Mouse (Mus musculus) limb, embryonic 10.5 days (tissue): ENCODE results near the gene Smap1. TPM values are rescaled to one million over a fixed set of nuclear protein-coding genes. Genes with fewer than 3 reads are reported as not detected.

Experiments
- DNase-seq: peaks from one replicate; pipeline ENCODE4 v3.0.0-alpha.2; 2017; ENCODE audit warnings: low spot score
- H3K27ac ChIP-seq: fragments of 300-500 bp; sonication (generic); 2 replicates; pipeline ENCODE4 v1.5.1; 2016; ENCODE audit warnings: mild to moderate bottlenecking
- H3K27me3 ChIP-seq: fragments of 300-500 bp; sonication (generic); 2 replicates; pipeline ENCODE4 v1.6.1; 2016; ENCODE audit warnings: low read depth, mild to moderate bottlenecking; ENCODE audit not compliant: poor library complexity, severe bottlenecking
- H3K36me3 ChIP-seq: fragments of 300-500 bp; sonication (generic); 2 replicates; pipeline ENCODE4 v1.6.1; 2016; ENCODE audit warnings: mild to moderate bottlenecking, moderate library complexity
- H3K4me1 ChIP-seq: fragments of 300-500 bp; sonication (generic); 2 replicates; pipeline ENCODE4 v1.6.1; 2016
- H3K4me3 ChIP-seq: fragments of 300-500 bp; sonication (generic); 2 replicates; pipeline ENCODE4 v1.5.1; 2016; ENCODE audit warnings: mild to moderate bottlenecking, moderate library complexity
- H3K9me3 ChIP-seq: fragments of 300-500 bp; sonication (generic); replicated peaks from 2 replicates; pipeline ENCODE4 v1.6.1; 2016; ENCODE audit warnings: mild to moderate bottlenecking
- WGBS: fragments of 180-500 bp; shearing (Covaris S2); methylation state at CpG from one replicate; pipeline ENCODE4 v1.1.7; 2016; 5-methylcytosine and 5-hydroxymethylcytosine counted together
- polyA plus RNA-seq: library from polyadenylated mRNA; unstranded; fragments of >200 nt; fragmentation: Nextera tagmentation; extraction: Ambion mirVana; gene quantifications from 2 replicates; pipeline ENCODE4 v1.2.1, GENCODE M21; 2016

Gene Smap1
- polyA plus RNA-seq, 1 experiment from 2014 or later: 36.7 TPM

- no peak overlapping the region for H3K4me3 ChIP-seq
- H3K27ac ChIP-seq: no peak overlapping the region
- no peak for DNase-seq
- H3K4me1 ChIP-seq: no peaks in the 10 kb centered on the region
- 90% methylated on average over 3 of the region's 3 CpGs for WGBS
- no peaks in the 10 kb centered on the region for H3K36me3 ChIP-seq
- no peaks in the 10 kb centered on the region for H3K9me3 ChIP-seq
- no peaks in the 10 kb centered on the region for H3K27me3 ChIP-seq
These were observed 21.2 kb upstream of the Smap1 start for GRCm38 (mm10) chr1:23943146-23943940.

DNA sequence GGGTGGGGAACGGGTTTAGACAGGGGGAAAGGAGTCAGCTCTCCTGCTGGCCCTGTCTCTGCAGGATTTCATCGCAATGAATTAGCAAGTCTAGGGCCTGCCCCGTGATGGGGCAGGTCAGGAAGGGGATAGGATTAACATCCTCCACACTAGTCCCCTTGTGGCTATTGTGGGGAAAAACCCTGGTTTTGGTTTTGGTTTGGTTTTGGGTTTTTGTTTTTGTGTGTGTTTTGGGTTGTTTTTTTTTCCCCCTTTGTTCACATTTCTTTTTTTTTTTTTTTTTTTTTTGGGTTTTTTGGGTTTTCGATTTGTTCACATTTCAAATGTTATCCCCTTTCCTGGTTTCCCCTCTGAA is 13.3 kb upstream of the Smap1 start:
- 0 out of 2 replicates have a peak, but pooled peaks cover 3% of the 10 kb centered on the region for H3K4me1 ChIP-seq
- no peaks in the 10 kb centered on the region for H3K27me3 ChIP-seq
- DNase-seq: no peak
- no peaks in the 10 kb centered on the region for H3K36me3 ChIP-seq
- H3K9me3 ChIP-seq: no peaks in the 10 kb centered on the region
- no peak overlapping the region for H3K27ac ChIP-seq
- WGBS: 37% methylated on average over 4 of the region's 4 CpGs
- H3K4me3 ChIP-seq: no peak overlapping the region

DNA sequence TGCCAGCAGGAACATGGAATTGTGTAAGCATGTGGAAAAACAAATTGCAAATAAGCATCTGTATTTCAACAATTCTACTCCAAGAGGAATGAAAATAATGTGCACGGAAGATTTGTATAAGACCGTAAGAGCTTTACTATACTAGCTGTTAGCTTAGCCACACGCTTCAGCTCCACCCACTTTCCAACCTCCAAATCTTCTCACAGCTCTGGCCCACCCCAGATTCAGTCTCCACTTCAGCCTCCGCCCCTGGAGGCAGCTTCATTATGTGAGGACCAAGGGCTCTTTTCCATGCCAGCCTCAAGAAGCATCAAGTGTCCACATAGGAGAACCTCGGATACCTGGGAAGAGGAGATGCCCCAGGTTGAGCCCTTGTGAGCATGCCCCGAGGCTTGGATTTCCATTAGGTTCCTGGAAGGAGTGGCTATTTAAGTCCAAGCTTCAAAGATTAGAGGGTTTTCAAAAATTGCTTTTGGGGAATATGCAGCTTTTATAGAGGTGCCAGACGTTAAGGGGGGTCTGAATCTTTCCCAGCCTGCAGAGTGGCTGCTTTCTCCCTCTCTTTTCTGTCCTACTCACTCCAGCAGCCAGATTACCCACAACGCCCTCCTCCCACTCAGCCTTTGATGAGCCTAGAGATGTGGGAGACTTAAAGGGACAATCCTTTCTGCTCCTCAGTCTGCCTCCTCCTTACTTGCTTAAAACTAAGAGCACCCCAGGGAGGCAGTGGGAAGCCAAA is 12.7 kb upstream of the Smap1 start:
- Histone ChIP-seq H3K4me3 (no peak overlapping the region), H3K4me1 (0 out of 2 replicates have a peak, but pooled peaks cover 3% of the 10 kb centered on the region), H3K9me3 (no peaks in the 10 kb centered on the region), H3K27ac (no peak overlapping the region), H3K27me3 (no peaks in the 10 kb centered on the region), H3K36me3 (no peaks in the 10 kb centered on the region)
- no peak for DNase-seq
- 51% methylated on average over 8 of the region's 8 CpGs for WGBS

DNA sequence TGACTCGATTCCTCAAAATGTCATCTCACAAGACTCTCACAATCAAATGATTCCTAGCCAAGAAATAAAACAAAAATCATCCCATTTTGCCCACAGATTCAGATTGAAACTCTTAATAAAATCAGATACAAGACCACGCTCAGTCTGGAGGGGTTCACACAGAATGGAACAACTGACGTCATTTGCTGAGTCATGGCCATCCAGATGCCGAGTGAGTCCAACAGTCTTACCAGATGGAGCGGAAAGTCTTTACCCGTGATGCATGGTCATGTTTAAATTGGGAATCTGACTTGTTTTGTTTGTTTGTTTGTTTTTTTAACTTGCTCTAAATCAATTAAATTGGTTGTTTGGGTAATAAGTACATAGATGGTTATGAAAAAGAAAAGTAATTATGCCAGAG is 7.3 kb upstream of the Smap1 start:
- Histone ChIP-seq H3K27ac (no peak overlapping the region), H3K9me3 (no peaks in the 10 kb centered on the region), H3K4me1 (no peaks in the 10 kb centered on the region), H3K4me3 (no peak overlapping the region), H3K36me3 (no peaks in the 10 kb centered on the region), H3K27me3 (no peaks in the 10 kb centered on the region)
- no peak for DNase-seq
- WGBS: 93% methylated on average over 6 of the region's 6 CpGs

DNA sequence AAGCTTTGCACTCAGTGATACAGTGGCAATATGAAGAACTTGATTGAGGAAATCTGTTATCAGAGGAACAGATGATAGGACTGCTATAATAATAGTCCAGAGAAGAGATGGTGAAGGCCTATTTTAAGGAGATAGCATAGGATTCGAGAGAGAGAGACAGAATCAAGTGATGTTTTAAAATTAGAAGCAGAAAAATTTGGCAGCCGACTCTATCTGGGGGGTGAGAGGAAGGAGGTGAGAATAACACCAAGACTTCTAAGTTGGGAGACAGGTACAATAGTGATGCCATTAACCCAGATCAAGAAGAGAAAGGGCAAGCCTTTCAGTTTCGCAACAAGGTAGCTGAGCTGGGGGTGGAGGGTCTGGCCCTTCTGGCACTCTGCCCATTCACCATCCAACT is 6.3 kb upstream of the Smap1 start:
- no peak overlapping the region for H3K4me3 ChIP-seq
- H3K36me3 ChIP-seq: no peaks in the 10 kb centered on the region
- no peaks in the 10 kb centered on the region for H3K4me1 ChIP-seq
- no peak for DNase-seq
- H3K27ac ChIP-seq: no peak overlapping the region
- no peaks in the 10 kb centered on the region for H3K27me3 ChIP-seq
- 88% methylated on average over 3 of the region's 3 CpGs for WGBS
- H3K9me3 ChIP-seq: no peaks in the 10 kb centered on the region

GRCm38 (mm10) chr1:23923779-23924708 is 1.9 kb upstream of the Smap1 start:
- H3K36me3 ChIP-seq: no peaks in the 10 kb centered on the region
- H3K4me3 ChIP-seq: no peak overlapping the region
- H3K27ac ChIP-seq: no peak overlapping the region
- H3K9me3 ChIP-seq: no peaks in the 10 kb centered on the region
- WGBS: 87% methylated on average over 7 of the region's 7 CpGs
- no peaks in the 10 kb centered on the region for H3K27me3 ChIP-seq
- DNase-seq: no peak
- H3K4me1 ChIP-seq: peaks cover 20% of the 10 kb centered on the region

GRCm38 (mm10) chr1:23922530-23922884 is 390 bp upstream of the Smap1 start:
- H3K4me3 ChIP-seq: peak overlapping the region; percentile 92
- peak overlapping the region; percentile 95 for H3K27ac ChIP-seq
- no peak for DNase-seq
- peaks cover 20% of the 10 kb centered on the region for H3K4me1 ChIP-seq
- no peaks in the 10 kb centered on the region for H3K27me3 ChIP-seq
- 29% methylated on average over 9 of the region's 9 CpGs for WGBS
- H3K9me3 ChIP-seq: no peaks in the 10 kb centered on the region
- H3K36me3 ChIP-seq: no peaks in the 10 kb centered on the region

DNA sequence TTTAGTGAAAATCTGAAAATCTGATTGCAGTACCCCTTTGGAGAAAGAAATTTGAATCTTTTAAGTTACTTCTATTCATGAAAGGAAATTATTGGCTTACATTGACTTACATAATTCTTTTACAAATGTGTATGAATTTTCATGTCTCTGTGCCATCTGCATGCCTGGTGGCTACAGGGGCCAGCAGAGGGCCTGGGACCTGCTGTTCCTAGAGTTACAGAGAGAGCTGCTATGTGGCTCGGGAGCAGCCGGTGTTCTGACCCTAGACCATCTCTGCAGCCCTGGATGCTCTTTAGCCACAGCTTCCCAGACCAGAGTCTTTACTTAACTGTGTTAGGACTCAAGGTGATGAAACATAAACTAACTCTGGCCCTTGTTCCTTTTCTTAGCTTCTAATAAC is 1.8 kb downstream of the Smap1 start:
- 51% methylated on average over 2 of the region's 2 CpGs for WGBS
- peaks cover 20% of the 10 kb centered on the region for H3K4me1 ChIP-seq
- no peaks in the 10 kb centered on the region for H3K36me3 ChIP-seq
- no peak overlapping the region for H3K4me3 ChIP-seq
- no peak overlapping the region for H3K27ac ChIP-seq
- H3K9me3 ChIP-seq: no peaks in the 10 kb centered on the region
- DNase-seq: peak; percentile 38
- H3K27me3 ChIP-seq: no peaks in the 10 kb centered on the region

DNA sequence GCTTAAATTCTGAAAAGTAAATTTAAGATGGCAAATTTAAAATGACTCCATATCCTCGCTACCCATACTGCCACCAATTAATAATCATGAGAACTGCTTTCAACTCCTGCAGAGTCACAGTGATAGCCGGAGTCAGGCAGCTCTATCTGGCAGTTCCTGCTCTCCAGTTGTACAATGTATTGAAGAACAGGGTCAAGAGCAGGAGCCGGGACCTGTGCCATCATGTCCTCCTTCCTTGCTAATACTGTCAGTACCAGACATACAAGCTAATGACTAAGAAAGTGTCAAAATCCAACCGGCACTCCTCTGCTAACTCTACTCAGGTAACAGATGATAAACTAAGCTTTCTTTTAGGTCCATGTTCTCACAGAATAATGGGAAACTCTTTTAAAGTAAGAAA is 3.0 kb downstream of the Smap1 start:
- H3K27me3 ChIP-seq: no peaks in the 10 kb centered on the region
- H3K9me3 ChIP-seq: no peaks in the 10 kb centered on the region
- H3K4me3 ChIP-seq: no peak overlapping the region
- WGBS: 91% methylated on average over 4 of the region's 4 CpGs
- no peak for DNase-seq
- H3K4me1 ChIP-seq: peaks cover 20% of the 10 kb centered on the region
- H3K27ac ChIP-seq: no peak overlapping the region
- H3K36me3 ChIP-seq: no peaks in the 10 kb centered on the region

- H3K27ac ChIP-seq: no peak overlapping the region
- no peaks in the 10 kb centered on the region for H3K27me3 ChIP-seq
- no peaks in the 10 kb centered on the region for H3K9me3 ChIP-seq
- H3K36me3 ChIP-seq: no peaks in the 10 kb centered on the region
- H3K4me3 ChIP-seq: no peak overlapping the region
- 94% methylated on average over 4 of the region's 4 CpGs for WGBS
- DNase-seq: no peak
- peaks cover 3% of the 10 kb centered on the region; the same call in 1 of the 2 replicates for H3K4me1 ChIP-seq
These were observed 6.6 kb downstream of the Smap1 start for GRCm38 (mm10) chr1:23915483-23915882.

DNA sequence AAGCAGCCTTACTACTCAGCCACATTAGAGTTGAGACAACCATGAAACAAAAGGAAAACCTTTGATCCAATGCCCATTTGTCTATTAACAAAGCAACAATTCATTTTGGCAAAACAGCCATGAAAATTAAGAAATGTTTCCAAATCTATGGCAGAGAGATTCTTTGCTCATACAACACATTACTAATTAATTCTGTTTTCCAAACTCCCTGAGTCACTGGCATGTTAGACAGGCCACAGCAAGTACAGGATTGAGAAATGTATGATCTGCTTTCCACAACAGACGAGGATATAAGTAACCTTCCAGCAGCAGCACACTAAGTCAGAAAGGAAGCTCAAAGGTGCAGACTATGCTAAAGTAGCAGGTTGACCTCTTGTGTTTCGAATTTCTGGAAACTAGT is 9.1 kb downstream of the Smap1 start:
- no peaks in the 10 kb centered on the region for H3K4me1 ChIP-seq
- H3K27ac ChIP-seq: no peak overlapping the region
- H3K27me3 ChIP-seq: no peaks in the 10 kb centered on the region
- WGBS: 90% methylated on average over 2 of the region's 2 CpGs
- H3K9me3 ChIP-seq: no peaks in the 10 kb centered on the region
- no peak for DNase-seq
- H3K36me3 ChIP-seq: peaks cover 4% of the 10 kb centered on the region; the same call in 1 of the 2 replicates
- H3K4me3 ChIP-seq: no peak overlapping the region

DNA sequence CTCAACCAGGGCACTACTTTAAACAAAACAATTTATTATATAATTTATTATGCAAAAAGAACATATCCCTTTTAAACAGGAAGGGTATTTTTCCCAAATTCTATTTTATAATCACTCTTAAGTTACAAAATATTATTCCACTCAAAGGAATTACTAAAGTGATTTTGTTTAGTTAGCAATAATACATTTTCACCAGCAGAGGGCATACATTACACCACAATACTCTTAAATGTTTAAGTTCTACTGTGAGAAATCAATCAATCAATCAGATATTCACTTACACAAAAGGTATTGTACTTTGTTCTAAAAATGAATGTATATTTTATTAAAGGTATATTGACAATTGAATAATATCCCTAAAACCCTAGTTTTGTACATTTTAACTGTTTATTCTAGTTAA is 16.0 kb downstream of the Smap1 start:
- Histone ChIP-seq H3K36me3 (peaks cover 4% of the 10 kb centered on the region; the same call in 1 of the 2 replicates), H3K27me3 (no peaks in the 10 kb centered on the region), H3K9me3 (no peaks in the 10 kb centered on the region), H3K27ac (no peak overlapping the region), H3K4me3 (no peak overlapping the region), H3K4me1 (no peaks in the 10 kb centered on the region)
- DNase-seq: no peak

GRCm38 (mm10) chr1:23903340-23903739 is 18.8 kb downstream of the Smap1 start:
- H3K4me3 ChIP-seq: no peak overlapping the region
- no peaks in the 10 kb centered on the region for H3K27me3 ChIP-seq
- WGBS: 87% methylated on average over 3 of the region's 3 CpGs
- H3K9me3 ChIP-seq: no peaks in the 10 kb centered on the region
- H3K27ac ChIP-seq: no peak overlapping the region
- H3K4me1 ChIP-seq: no peaks in the 10 kb centered on the region
- DNase-seq: no peak
- no peaks in the 10 kb centered on the region for H3K36me3 ChIP-seq
